Mouse (Mus musculus) kidney, adult 18-20 months (tissue): Measurements from ENCODE around the gene Hs1bp3.

Source experiments
- DNase-seq: peaks from one replicate; pipeline ENCODE4 v3.0.0; 2021

Gene Hs1bp3

DNA sequence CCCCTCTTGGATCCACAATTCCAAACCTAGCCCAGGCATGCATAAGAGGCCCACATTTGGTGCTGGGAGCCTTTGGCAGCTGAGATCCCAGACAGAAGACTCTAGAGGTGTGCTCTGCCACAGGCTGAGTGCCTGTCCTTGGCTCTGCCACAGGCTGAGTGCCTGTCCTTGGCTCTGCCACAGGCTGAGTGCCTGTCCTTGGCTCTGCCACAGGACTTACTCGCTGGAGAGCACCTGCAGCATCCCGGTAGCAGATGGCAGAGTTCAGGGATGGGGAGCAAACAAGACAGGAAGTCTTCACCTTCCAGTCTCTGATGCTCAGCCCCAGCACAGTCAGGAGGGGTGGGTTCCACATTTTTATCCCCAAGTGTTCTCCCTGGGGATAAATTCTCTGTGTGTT lies 8.0 kb upstream of the Hs1bp3 start:
- DNase-seq: no peak

DNA sequence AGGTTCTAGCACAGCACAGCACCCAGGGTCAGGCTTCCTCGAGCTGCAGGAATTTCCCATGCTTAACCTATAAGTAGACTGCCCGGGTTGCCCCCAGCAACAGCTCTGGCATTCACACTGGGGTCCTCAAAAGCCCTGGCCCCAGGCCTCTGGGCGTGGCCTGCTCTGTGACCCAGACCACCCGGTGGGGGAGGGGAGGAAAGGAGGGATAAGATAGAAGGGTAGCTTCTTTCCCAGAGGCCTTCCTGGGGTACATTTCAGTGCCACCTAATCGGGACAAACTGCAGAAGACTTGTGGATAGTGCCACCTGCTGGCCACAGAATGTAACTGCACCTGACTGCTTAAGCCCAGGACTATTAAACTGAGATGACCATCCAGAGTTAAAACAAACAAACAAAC lies 6.8 kb upstream of the Hs1bp3 start:
- peak; percentile 74 for DNase-seq

DNA sequence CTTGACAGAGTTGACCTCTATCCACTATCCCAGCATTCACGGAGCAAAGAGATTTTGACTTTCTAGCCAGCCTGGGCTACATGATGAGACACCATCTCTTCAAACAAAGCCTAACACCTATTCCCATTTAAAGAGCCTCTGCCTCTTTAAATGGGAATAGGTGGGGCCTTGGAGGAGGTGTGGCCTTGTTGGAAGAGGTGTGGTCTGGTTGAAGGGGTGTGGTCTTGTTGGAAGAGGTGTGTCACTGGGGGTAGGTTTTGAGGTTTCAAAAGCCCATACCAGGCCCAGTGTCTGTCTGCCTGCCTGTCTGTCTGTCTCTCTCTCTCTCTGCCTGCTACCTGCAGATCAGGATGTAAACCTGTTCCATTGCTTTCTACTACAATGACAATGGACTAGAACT lies 6.3 kb upstream of the Hs1bp3 start:
- no peak for DNase-seq

DNA sequence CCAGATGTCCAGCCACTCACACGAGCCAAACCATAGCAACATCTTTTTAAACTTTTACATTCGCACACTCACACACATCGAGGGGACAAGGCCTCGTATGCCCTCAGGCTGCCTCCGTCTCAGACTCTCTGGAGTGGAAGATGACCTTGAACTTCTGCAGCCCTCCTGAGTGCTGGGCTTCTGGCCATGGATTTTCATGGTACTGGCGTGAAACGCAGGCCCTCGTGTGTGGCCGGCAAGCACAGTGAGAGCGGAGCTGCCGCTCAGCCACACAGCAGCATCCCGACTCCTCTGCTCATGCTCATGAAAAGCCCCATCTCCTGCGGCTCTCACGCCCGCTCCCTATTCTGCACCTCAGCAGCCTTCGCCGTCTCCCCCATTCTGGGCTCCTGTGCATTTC lies 2.2 kb upstream of the Hs1bp3 start:
- no peak for DNase-seq

DNA sequence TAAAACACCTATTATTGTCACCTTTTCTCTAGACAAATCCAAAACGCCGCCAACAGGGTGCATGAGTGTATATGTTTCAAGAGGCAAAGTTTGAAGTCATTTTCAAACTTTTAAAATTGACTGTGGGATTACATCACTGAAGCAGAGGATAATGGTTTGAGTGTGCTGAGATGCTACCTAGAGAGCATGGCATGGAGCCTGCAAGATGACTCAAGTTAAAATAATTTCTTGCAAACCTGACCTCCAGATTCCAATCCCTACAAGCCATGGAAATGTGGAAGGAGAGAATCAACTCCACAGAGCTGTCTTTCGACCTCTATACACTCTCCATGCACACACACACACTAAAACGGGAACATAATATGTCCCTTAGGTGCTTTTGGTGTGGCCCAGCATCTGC lies 966 bp upstream of the Hs1bp3 start:
- no peak for DNase-seq

DNA sequence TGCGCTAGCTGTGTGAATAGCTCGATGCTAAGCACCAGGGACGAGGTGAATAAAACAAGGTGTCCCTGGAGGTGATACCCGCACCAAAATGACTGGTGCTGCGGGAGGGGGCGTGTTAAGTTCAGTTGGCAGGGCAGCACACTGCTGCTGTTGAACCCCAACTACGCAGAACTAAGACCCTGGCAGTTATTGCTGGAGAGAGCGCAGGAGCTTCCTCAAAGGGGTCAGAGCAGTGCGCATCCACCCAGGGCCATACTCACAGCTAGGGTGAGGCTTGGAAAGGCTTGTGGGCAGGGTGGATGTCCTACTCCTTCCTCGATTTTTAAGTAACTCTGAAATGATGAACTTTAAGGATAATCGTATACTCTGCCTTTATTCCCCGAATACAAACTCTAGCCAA lies 541 bp downstream of the Hs1bp3 start:
- DNase-seq: no peak

DNA sequence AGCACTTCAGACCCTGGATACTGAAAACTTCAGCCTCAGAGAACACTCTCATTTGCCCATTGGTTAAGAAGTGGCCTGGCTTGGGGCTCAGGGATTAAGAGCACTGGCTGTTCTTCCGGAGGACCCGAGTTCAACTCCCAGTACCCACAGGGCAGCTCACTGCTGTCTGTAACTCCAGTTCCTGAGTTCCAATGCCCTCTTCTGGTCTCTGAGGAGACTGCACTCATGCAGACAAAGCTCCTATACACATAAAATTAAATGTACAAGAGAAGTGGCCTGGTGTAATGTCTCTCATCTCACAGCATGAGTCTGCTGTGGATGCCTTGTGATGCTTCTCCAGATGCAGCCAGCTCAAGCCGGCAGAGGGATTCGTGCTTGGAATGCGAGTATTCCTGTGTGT lies 3.3 kb downstream of the Hs1bp3 start:
- no peak for DNase-seq

DNA sequence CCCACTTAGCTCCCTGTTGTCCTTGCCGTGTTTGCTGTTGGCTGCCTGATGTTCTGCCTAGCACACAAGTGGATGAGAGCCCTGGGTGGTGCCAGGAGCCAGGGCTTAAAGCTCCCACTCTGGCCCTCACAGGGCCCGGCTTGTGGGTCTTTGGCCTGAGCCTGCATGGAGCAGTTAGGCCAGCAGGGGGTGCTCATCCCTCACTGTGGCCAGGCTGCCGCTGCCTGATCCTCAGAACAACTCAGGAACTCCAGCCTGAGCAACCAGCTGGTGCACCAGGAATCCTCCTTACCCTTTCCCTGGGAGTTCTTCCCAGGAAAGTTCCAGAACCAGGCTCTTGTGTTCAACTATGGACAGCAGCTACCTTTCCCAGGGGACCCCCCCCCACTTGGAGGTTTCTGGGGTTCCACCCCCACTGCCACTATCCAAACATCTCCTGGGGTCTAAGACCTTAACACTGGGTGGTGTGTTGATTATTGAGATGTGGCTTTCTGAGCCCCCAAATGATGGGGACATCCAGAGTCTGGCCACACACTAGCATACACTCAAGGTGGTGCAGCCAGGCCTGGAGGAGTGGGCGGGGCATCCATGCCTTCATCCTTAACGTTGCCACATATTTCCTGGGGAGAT lies 7.0 kb downstream of the Hs1bp3 start:
- peak; percentile 86 for DNase-seq

DNA sequence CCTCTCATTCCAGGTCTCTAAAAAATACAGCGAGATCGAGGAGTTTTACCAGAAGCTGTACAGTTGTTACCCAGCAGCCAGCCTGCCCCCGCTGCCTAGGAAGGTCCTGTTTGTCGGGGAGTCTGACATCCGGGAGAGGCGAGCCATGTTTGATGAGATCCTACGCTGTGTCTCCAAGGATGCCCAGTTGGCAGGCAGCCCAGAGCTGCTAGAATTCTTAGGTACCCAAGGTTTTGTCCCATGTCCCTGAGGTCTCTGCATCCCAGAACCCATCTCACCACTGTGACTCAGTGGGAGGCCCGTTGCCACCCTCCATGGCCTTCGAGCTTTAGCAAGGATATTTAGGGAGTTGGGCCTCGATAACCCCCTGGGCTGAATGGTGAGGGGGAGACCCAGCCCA lies 8.3 kb downstream of the Hs1bp3 start:
- DNase-seq: no peak

DNA sequence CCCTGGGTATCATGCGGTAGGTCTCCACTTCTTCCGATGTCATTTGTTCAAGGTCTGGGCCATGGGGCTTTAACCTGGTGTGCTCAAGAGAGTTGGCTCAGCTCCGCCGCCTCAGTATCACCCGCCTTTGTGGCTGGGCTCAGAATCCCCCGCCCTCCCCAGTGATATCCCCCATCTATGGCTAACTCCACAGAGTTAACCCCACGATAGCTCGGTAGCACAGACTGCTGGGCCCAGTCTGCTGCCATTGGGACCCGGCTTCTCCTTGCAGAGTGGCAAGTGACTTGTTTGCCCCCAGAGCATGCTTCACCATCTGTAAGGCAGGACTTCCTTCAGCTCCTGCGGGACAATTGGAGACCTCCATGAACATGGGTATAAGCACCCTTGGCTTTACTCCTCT lies 10.9 kb downstream of the Hs1bp3 start:
- no peak for DNase-seq

DNA sequence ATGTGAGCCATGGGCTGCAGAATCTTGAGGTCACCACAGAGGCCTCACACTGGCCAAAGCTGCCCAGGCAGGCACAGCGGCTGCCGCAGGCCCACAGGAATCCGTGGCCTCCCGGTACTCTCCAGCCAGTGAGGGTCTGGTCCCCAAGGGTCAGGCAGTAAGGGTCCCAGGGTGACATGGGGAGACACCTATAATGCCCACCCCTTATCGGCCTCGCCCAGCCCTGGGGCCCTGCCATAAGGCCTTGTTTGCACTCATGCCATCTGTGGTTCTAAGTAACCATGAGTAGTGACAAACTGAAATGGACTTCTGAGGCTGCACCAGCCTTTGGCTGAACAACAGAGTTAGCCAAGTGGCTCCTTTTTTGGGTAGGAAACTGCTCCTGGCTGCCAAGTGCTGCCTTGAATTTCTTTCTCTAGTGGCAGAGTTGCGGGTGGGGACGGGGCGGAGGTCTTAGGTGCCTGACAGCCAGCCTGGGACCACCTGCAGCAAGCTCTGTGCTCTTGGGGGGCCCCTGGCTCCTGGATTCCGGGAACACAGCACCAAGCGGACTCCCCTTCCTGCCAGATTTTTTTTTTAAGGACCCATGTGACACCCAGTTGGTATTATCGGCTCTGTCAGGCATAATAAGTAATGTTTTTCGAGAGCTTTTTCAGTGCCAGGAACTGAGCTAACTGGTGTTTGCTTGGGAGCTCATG lies 12.2 kb downstream of the Hs1bp3 start:
- no peak for DNase-seq

DNA sequence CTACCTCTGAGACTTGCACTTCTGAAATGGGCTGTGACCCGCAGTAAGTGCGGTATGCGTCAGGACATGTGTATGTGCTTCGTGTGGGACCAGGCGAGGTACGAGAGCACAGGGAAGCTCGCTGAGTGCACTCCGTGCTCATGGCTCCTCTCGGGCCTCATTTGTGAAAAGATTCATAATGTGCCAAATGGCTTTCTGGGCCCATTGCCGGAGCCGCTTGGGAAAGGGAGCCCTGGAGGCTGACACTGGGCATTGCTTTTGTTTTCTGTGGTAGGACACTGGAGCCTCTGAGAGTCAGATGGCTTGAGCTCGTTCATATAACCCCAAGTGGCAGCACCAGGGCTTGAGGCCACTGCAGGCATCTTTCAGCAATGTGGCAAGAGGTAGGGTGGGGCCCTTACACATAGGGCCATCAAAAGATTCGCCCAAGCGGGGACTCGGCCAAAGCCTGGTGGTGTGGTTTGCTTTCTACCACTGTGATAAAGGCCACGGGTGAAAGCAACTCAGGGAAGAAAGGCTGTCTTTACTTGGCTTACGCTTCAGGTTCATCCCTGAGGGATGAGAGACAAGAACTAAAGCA lies 12.8 kb downstream of the Hs1bp3 start:
- DNase-seq: no peak

DNA sequence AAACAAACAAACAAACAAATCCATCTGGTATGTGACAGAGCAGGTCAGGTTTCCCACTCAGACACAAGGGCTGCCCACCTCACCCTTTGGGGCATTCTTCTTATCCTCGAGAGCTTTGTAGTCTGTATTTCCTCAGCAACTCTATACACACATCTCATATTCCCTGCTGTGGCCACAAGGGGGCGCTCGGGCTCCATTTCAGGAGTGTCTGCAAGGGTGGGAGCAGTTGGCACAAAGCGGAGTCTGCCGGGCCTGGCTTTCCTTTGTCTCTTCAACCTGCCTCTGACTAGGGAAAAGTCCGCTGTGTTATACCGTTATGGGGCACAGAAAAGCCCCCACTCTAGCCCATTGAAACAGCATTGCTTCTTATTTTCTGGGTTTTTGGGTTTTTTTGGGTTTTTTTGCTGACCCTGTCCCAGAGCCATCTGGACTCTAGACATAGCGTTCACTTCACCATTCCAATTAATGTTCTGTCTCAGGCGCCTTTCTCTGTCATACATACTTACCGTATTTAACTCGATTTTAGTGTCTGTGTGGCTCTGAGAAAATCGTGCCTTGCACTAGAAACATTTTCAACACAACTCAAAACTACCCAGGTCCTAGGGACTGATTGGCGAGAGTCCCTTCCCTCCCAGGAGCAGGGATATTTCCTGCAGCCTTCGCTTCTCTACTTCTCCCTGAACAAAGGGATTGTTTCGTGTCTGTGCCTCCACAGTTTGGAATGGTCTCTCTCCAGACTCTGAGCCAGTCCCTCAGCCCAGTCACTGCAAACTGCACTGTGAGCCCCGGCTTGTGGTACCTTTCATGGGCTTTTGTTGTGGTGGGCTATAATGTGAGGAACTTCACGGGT lies 13.8 kb downstream of the Hs1bp3 start:
- DNase-seq: peak; percentile 94

DNA sequence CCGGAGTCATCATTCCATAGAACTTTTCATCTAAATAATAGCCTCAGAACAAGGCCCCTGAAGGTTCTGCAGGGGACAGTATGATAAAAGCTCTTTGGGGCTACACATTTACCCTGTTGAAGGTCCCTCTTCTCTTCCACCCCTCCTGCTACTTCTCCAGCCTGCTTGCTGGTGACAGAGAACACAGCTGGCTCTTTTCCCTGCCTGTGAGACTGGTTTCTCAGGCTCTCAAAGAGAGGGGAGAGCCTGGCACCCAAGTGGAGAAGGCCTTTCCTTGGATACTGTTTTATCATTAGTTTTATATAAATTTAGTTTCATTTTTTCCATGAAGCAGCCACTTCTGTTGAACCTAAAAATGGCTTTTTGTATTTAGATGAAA lies 14.4 kb downstream of the Hs1bp3 start:
- no peak for DNase-seq

DNA sequence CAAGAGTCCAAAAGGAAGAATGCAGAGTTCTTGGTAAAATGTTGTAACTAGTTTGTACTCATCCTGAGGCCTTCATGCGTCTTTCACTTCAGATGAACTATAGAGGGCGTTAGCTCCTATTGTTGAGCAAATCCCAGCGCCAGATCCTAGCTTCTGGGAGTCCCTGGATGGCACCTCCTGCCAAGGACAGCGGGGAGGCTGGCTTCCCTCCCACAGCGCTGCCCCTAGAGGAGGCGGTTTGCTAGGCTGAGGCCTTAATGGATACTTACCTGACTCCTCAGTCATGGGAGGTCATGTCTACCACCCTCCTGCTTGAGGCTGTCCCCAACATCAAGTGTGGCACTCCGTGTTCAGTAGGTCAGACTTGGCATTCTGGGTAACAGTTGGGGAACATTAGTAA lies 16.0 kb downstream of the Hs1bp3 start:
- no peak for DNase-seq

DNA sequence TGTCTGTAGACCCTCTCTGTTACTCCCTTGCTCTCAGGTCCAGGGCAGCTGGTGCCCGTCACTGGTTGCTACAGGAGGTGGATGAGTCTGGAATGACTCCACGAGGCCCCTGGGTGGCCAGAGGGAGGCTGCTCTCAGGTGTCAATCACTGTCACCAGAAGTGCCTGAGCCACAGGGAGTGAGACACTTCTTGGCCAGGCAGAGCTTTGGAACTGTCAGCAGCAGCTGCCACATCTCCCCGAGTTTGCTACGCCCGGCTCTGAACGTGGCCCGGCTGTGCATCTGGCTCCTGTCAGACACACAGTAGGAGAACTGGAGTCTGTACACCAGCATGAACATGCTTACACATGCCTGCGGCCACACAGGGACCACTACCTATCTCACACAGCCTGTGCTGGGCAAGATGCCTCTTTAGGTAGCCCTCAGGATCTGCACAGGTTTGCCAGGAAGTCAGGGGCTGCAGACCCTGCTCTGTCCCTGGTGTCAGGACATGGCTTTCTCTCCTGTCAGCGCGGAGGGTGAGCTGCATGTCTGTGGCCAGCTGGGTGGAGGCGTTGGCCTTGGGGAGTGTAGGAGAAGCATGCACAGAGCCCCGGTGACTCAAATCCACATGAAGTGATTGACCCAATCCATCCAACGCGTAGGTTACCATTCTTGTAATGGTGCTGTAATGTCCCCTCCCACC lies 18.4 kb downstream of the Hs1bp3 start:
- no peak for DNase-seq

DNA sequence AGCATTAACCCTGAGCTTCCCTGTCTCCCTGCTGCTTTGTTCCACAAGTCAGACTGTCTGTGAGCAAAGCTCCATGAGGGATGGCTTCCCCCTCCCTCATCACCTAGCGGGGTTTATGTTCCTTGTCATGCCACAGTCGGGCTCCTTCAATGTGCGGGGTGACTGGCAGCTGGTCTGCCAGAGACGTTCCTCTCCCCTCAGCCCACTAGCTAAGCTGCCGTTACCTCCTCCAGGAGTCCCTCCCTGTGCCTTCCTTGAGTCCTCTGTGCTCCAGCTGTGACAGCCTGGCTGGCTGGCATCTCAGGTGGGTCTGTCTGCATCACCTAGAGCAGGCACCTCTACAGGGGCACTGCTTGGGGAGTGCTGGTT lies 18.9 kb downstream of the Hs1bp3 start:
- no peak for DNase-seq

DNA sequence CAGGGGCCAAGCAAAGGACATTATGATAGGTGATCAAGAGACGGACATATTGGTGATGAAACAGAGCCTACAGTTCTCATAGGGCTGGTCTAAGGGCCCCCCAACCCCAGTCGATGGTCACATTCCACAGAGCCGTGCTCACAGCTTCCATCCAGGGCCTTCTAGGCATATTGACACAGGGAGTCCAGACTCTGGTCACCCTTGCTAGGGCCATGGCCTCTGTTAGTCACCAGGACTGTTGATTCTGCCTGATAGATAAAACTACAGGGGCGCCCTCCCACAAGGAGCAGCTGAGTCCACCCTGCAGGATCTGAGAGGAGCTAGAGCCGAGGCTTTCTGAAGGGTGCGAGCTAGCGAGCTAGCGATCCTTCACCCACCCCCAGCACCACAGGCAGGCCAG lies 20.4 kb downstream of the Hs1bp3 start:
- DNase-seq: no peak

DNA sequence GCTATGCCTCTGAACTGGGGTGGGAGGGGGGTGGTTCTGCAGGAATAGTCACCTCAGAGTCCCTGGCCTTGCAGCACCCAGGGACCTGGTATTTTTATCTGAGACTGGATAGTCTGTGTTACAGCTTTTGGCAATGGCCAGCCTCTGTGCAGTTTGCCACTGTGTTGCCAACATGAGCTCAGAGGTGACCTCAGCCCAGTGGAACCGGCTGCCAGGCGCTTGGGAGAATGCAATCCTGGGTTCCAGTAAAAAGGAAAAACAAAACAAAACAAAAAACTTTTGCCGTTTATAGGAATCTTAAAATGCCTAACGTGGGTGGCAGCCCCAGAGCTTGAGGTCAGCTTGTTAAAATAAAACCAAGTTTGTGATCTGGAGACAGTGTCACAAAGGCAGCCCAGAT lies 21.0 kb downstream of the Hs1bp3 start:
- peak; percentile 54 for DNase-seq

DNA sequence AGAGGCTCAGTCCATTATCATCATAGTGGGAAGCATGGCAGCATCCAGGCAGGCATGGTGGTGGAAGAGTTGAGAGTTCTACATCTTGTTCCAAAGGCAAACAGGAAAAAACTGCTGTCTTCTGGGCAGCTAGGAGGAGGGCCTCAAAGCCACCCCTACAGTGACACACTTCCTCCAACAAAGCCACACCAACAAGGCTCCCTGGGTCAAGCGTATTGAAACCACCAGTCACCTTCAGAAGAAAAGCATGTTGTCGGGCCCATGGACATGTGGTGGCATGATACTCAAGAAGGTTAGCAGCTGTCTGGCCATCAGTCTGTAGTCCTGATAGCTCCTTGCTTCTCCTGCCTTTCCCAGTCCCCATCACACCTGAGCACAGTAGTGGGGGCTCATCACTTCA lies 22.3 kb downstream of the Hs1bp3 start:
- no peak for DNase-seq

DNA sequence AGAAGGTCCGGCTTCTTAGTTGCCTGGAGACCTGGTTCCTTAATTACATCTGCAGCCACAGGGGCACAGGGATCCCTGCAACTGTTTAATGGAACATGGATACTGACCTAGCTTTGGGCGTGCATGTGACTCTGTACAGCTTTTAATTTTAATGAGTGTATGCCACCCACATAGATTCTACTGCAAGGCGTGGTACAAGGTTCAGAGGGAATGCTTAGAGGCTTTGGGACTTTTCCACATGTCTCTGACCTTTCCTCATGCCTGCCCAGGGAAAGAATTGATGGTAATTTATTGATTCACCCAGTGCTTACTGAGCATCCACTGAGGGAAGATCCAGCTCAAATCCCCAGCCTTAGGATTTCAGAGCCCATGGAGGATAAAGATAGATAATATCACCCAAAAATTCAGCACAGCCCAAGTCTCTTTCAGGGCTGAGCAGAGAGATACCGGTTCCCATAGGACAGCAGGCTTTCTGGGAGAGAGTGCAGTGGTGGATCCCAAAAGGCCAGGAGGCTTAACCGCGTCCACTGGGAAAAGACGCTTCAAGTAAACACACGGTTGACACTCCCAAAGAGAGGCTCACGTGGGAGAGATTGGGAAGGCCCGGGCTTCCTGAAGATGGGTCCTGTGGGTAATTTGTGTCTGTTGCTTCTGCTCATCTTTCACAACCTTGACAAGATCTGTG lies 23.5 kb downstream of the Hs1bp3 start:
- no peak for DNase-seq

DNA sequence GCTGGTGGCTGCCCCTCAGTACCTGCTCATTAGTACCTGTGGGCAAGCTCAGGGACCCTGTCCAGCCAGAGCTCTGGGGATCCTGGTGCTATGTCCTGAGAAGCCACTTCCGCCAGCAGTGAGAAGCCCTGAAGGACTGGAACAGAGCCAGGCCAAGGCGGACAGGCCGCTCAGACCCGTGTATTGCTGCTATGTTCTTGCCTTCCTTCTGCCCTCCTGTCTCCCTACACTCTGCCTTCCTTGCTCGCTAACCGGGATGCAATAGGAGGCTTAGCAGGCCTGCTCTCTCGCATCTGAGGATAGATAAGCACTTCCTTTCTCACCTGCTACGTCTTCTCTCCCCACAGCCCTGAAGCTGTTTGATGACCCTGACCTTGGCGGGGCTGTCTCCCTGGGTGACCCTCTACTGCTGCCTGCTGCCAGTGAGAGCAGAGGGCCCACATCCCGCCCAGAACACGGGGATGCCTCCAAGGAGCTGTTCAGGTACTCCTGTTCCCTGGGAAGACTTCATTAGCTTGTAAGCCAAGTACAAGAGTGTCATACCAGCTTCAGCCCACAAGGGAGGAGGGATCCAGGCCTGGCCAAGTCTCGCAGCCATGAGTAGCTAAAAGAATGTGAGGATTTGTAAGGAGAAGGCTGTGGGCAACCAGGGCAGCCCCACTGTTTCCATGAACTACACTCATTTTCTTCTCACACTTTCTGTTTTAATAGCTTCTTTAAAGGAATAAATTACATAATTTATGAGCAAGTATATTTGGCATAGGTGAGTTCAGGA lies 24.2 kb downstream of the Hs1bp3 start:
- DNase-seq: no peak
